Mouse (Mus musculus) adrenal gland, adult 2 months (tissue): ENCODE measurements around the gene 2610507B11Rik. TPM values are rescaled to one million over a fixed set of nuclear protein-coding genes. Genes with fewer than 3 reads are reported as not detected.

Source experiments
- polyA plus RNA-seq: library from polyadenylated mRNA; depleted of rRNA; stranded (reverse); fragments of >200 nt; gene quantifications from 2 replicates; pipeline ENCODE4 v1.2.3, GENCODE M21; 2012; rRNA removed
- total RNA-seq, 2 experiments: library from RNA; stranded (reverse); gene quantifications; 2 replicates each; pipeline ENCODE4 v1.2.3; 2021

2610507B11Rik gene
- total and polyA plus RNA-seq, 3 experiments: 91.9 to 168 (median 165) TPM

Other genes with a start within 250 kb of the 2610507B11Rik start
- gene Dhrs13, start 229.5 kb upstream of the 2610507B11Rik start, total RNA-seq: 10 to 100 TPM in 1 of 2 experiments, 1 to 10 TPM in 1; 8.9 to 17.3 TPM
- gene Dhrs13, start 229.5 kb upstream of the 2610507B11Rik start, polyA plus RNA-seq: 20.3 and 26.3 TPM in 2 replicates
- gene Flot2, start 223.8 kb upstream of the 2610507B11Rik start, total RNA-seq: 10 to 100 TPM; 85.6 to 88.9 TPM
- gene Flot2, start 223.8 kb upstream of the 2610507B11Rik start, polyA plus RNA-seq: 144 and 179 TPM in 2 replicates
- 10 to 100 TPM; 30.1 to 35.0 TPM for gene Eral1, start 181.4 kb upstream of the 2610507B11Rik start, total RNA-seq
- 42.0 and 49.7 TPM in 2 replicates for gene Eral1, start 181.4 kb upstream of the 2610507B11Rik start, polyA plus RNA-seq
- 10 to 100 TPM; 19.7 to 24.2 TPM for gene Fam222b, start 167.1 kb upstream of the 2610507B11Rik start, total RNA-seq
- 38.4 and 41.7 TPM in 2 replicates for gene Fam222b, start 167.1 kb upstream of the 2610507B11Rik start, polyA plus RNA-seq
- 10 to 100 TPM; 29.8 to 31.2 TPM for gene Traf4, start 96.2 kb upstream of the 2610507B11Rik start, total RNA-seq
- 128 and 131 TPM in 2 replicates for gene Traf4, start 96.2 kb upstream of the 2610507B11Rik start, polyA plus RNA-seq
- 10 to 100 TPM in 1 of 2 experiments, 1 to 10 TPM in 1; 6.5 to 12.1 TPM for gene Nek8, start 85.1 kb upstream of the 2610507B11Rik start, total RNA-seq
- 26.7 and 30.5 TPM in 2 replicates for gene Nek8, start 85.1 kb upstream of the 2610507B11Rik start, polyA plus RNA-seq
- gene Tlcd1, start 85.0 kb upstream of the 2610507B11Rik start, total RNA-seq: 10 to 100 TPM; 40.4 to 61.5 TPM
- 319 and 423 TPM in 2 replicates for gene Tlcd1, start 85.0 kb upstream of the 2610507B11Rik start, polyA plus RNA-seq
- gene Rpl23a, start 78.2 kb upstream of the 2610507B11Rik start, total RNA-seq: 1,000 to 10,000 TPM; 1,792 to 2,242 TPM
- gene Rpl23a, start 78.2 kb upstream of the 2610507B11Rik start, polyA plus RNA-seq: 21.4 and 29.1 TPM in 2 replicates
- gene Rab34, start 73.3 kb upstream of the 2610507B11Rik start, total RNA-seq: 10 to 100 TPM; 64.7 to 99.1 TPM
- 240 and 334 TPM in 2 replicates for gene Rab34, start 73.3 kb upstream of the 2610507B11Rik start, polyA plus RNA-seq
- 10 to 100 TPM; 20.5 to 24.4 TPM for gene Proca1, start 68.4 kb upstream of the 2610507B11Rik start, total RNA-seq
- 1.2 and 1.6 TPM in 2 replicates for gene Proca1, start 68.4 kb upstream of the 2610507B11Rik start, polyA plus RNA-seq
- 100 to 1,000 TPM; 104 to 111 TPM for gene Sdf2, start 16.0 kb upstream of the 2610507B11Rik start, total RNA-seq
- 89.7 and 103 TPM in 2 replicates for gene Sdf2, start 16.0 kb upstream of the 2610507B11Rik start, polyA plus RNA-seq
- 10 to 100 TPM; 57.5 to 76.7 TPM for gene Supt6, start 15.8 kb upstream of the 2610507B11Rik start, total RNA-seq
- 23.2 and 31.3 TPM in 2 replicates for gene Supt6, start 15.8 kb upstream of the 2610507B11Rik start, polyA plus RNA-seq
- under 1 TPM in 1 of 2 experiments, not detected in 1; 0.61 TPM for gene BC030499, start 29.1 kb downstream of the 2610507B11Rik start, total RNA-seq
- gene BC030499, start 29.1 kb downstream of the 2610507B11Rik start, polyA plus RNA-seq: 0.07 and 0.08 TPM in 2 replicates
- gene Spag5, start 39.8 kb downstream of the 2610507B11Rik start, total RNA-seq: 1 to 10 TPM; 3.0 to 4.1 TPM
- gene Spag5, start 39.8 kb downstream of the 2610507B11Rik start, polyA plus RNA-seq: 1.9 and 3.6 TPM in 2 replicates
- gene Aldoc, start 61.2 kb downstream of the 2610507B11Rik start, total RNA-seq: 10 to 100 TPM; 25.1 to 28.0 TPM
- 15.7 and 26.0 TPM in 2 replicates for gene Aldoc, start 61.2 kb downstream of the 2610507B11Rik start, polyA plus RNA-seq
- gene Pigs, start 66.7 kb downstream of the 2610507B11Rik start, total RNA-seq: 10 to 100 TPM; 57.3 to 61.3 TPM
- 161 and 184 TPM in 2 replicates for gene Pigs, start 66.7 kb downstream of the 2610507B11Rik start, polyA plus RNA-seq
- 10 to 100 TPM; 35.3 to 44.1 TPM for gene Unc119, start 81.7 kb downstream of the 2610507B11Rik start, total RNA-seq
- gene Unc119, start 81.7 kb downstream of the 2610507B11Rik start, polyA plus RNA-seq: 60.4 and 65.4 TPM in 2 replicates
- under 1 TPM; 0.29 to 0.41 TPM for gene Foxn1, start 124.8 kb downstream of the 2610507B11Rik start, total RNA-seq
- gene Foxn1, start 124.8 kb downstream of the 2610507B11Rik start, polyA plus RNA-seq: 0.27 and 0.35 TPM in 2 replicates
- not detected for gene Slc13a2, start 160.5 kb downstream of the 2610507B11Rik start, total RNA-seq
- gene Slc13a2, start 160.5 kb downstream of the 2610507B11Rik start, polyA plus RNA-seq: 0.20 and 0.22 TPM in 2 replicates
- gene Slc46a1, start 203.9 kb downstream of the 2610507B11Rik start, total RNA-seq: 10 to 100 TPM; 41.5 to 60.9 TPM
- gene Slc46a1, start 203.9 kb downstream of the 2610507B11Rik start, polyA plus RNA-seq: 111 TPM in 2 replicates
- 1 to 10 TPM; 5.3 to 8.2 TPM for gene Sarm1, start 236.0 kb downstream of the 2610507B11Rik start, total RNA-seq
- 2.3 and 3.0 TPM in 2 replicates for gene Sarm1, start 236.0 kb downstream of the 2610507B11Rik start, polyA plus RNA-seq
- 1 to 10 TPM; 3.0 to 7.7 TPM for gene Vtn, start 237.3 kb downstream of the 2610507B11Rik start, total RNA-seq
- gene Vtn, start 237.3 kb downstream of the 2610507B11Rik start, polyA plus RNA-seq: 1.8 and 2.8 TPM in 2 replicates
- gene Sebox, start 241.7 kb downstream of the 2610507B11Rik start, total RNA-seq: not detected
- gene Sebox, start 241.7 kb downstream of the 2610507B11Rik start, polyA plus RNA-seq: not detected in 2 replicates